Mouse (Mus musculus) neural tube, embryonic 12.5 days (tissue): ENCODE results near the gene Hist1h3d. TPM values are rescaled to one million over a fixed set of nuclear protein-coding genes. Genes with fewer than 3 reads are reported as not detected.
"Not testable (repeated sequence)": the region's sequence is repeated elsewhere in the genome, so short reads cannot be mapped to it uniquely, and the experiment has no call there.

ENCODE experiments used
- ATAC-seq: fragments of 200-750 bp; cut with Nextera tagmentation; 2 replicates; pipeline ENCODE4 v1.8.0; 2017; ENCODE audit warnings: low read depth, mild to moderate bottlenecking, moderate TSS enrichment, moderate library complexity; ENCODE audit not compliant: low FRiP score
- H3K27ac ChIP-seq: fragments of 300-500 bp; sonication (generic); 2 replicates; pipeline ENCODE4 v1.5.1; 2016
- H3K27me3 ChIP-seq: fragments of 300-500 bp; sonication (generic); replicated peaks from 2 replicates; pipeline ENCODE4 v1.6.1; 2016; ENCODE audit warnings: mild to moderate bottlenecking
- H3K36me3 ChIP-seq: fragments of 300-500 bp; sonication (generic); 2 replicates; pipeline ENCODE4 v1.6.1; 2016; ENCODE audit warnings: mild to moderate bottlenecking
- H3K4me1 ChIP-seq: fragments of 300-500 bp; sonication (generic); 2 replicates; pipeline ENCODE4 v1.6.1; 2016
- H3K4me2 ChIP-seq: fragments of 300-500 bp; sonication (generic); replicated peaks from 2 replicates; pipeline ENCODE4 v1.6.1; 2016; ENCODE audit warnings: mild to moderate bottlenecking
- H3K4me3 ChIP-seq: fragments of 300-500 bp; sonication (generic); 2 replicates; pipeline ENCODE4 v1.5.1; 2016
- H3K9ac ChIP-seq: fragments of 300-500 bp; sonication (generic); 2 replicates; pipeline ENCODE4 v1.6.1; 2016; ENCODE audit warnings: mild to moderate bottlenecking
- H3K9me3 ChIP-seq: fragments of 300-500 bp; sonication (generic); 2 replicates; pipeline ENCODE4 v1.6.1; 2016; ENCODE audit warnings: mild to moderate bottlenecking
- WGBS: fragments of 180-500 bp; shearing (Covaris S2); methylation state at CpG from one replicate; pipeline ENCODE4 v1.1.7; 2016; 5-methylcytosine and 5-hydroxymethylcytosine counted together
- polyA plus RNA-seq: library from polyadenylated mRNA; unstranded; fragments of >200 nt; fragmentation: Nextera tagmentation; extraction: Ambion mirVana; gene quantifications from 2 replicates; pipeline ENCODE4 v1.2.1, GENCODE M21; 2016

The Hist1h3d gene
- polyA plus RNA-seq, 1 experiment from 2014 or later, result 3.8 TPM

DNA sequence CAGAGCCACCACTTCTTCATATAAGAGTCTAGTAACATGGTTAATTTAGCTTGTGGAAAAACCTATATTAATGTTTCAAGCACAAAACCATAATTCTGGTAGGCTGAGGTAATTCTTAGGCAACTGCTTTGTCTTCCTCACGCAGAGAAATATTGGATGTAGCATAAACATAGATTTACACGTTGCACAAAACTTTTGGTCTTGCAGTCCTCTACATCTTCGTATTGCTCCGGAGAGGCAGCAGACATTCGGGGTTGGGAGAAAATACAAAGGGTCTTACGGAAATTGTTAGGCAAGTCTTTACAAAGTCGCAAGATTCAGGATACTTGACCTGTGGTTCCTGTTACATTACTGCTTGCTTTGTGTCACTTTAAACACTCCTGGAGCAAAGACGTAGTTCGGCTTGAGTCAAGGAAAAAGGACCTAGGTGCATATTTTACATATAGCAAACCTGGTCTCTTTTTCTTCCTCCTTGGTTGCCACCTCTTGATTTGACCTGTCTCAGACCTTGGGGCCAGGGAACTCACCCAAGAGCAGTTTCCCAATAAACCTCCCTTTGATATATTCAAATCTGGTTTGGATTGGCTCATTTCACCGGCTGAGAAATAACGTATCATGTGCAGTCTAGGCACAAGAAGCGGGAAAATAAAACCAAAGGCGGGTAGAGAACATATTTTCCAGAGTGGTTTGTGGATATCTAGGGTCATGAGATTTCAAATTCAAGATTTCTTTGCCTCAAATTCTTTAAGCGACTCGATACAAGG is 41.0 kb upstream of the Hist1h3d start:
- peak overlapping the region; percentile 64 for H3K27ac ChIP-seq
- no peaks in the 10 kb centered on the region for H3K9me3 ChIP-seq
- H3K9ac ChIP-seq, result peak overlapping the region; percentile 57
- ATAC-seq, result no peak
- H3K4me2 ChIP-seq, result peak overlapping the region; percentile 70
- H3K4me3 ChIP-seq, result peak overlapping the region; percentile 46
- H3K4me1 ChIP-seq, result peaks cover 22% of the 10 kb centered on the region
- WGBS, result under 1% methylated on average over 15 of the region's 15 CpGs
- H3K36me3 ChIP-seq, result no peaks in the 10 kb centered on the region
- no peaks in the 10 kb centered on the region for H3K27me3 ChIP-seq

DNA sequence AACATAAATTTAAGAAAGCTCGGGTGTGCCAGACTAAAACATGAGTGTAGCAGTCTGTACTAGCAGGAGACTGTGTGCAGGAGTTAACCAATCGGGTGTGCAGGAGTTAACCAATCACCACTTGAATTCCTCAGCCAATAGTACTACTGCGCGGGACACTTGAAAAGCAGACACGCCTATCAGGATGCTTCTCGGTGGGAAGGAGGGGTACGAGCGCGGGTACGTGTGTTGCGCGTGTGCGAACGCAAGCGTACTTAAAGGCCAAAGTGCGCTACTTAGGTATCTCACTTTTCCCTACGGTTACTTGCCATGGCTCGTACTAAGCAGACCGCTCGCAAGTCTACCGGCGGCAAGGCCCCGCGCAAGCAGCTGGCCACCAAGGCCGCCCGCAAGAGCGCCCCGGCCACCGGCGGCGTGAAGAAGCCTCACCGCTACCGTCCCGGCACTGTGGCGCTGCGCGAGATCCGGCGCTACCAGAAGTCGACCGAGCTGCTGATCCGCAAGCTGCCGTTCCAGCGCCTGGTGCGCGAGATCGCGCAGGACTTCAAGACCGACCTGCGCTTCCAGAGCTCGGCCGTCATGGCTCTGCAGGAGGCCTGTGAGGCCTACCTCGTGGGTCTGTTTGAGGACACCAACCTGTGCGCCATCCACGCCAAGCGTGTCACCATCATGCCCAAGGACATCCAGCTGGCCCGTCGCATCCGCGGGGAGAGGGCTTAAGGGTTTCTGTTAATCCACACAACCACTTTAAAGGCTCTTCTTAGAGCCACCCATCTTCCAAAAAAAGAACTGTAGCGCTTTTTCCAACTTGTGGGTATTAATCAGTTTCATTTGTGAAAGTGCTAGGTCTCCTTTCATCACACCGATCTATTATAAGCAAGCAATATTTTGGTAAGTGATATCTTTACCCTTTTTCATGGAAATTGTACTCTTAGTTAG is 40.2 kb upstream of the Hist1h3d start, which contains the start of gene Hist1h3g:
Gene Hist1h3g, plus strand, starts transcription at position 286 of the 939 bp plus-strand sequence.
- not testable (repeated sequence) for H3K9me3 ChIP-seq, H3K36me3 ChIP-seq, H3K27me3 ChIP-seq
- Histone ChIP-seq H3K4me3 (peak within 1 kb of the TSS; percentile 46), H3K27ac (peak within 1 kb of the TSS; percentile 64), H3K9ac (peak within 1 kb of the TSS; percentile 62), H3K4me2 (peak within 1 kb of the TSS; percentile 70), H3K4me1 (peaks cover 22% of the 10 kb centered on the region)
- under 1% methylated on average over 58 of the region's 62 CpGs for WGBS
- ATAC-seq, result peak; percentile 86

DNA sequence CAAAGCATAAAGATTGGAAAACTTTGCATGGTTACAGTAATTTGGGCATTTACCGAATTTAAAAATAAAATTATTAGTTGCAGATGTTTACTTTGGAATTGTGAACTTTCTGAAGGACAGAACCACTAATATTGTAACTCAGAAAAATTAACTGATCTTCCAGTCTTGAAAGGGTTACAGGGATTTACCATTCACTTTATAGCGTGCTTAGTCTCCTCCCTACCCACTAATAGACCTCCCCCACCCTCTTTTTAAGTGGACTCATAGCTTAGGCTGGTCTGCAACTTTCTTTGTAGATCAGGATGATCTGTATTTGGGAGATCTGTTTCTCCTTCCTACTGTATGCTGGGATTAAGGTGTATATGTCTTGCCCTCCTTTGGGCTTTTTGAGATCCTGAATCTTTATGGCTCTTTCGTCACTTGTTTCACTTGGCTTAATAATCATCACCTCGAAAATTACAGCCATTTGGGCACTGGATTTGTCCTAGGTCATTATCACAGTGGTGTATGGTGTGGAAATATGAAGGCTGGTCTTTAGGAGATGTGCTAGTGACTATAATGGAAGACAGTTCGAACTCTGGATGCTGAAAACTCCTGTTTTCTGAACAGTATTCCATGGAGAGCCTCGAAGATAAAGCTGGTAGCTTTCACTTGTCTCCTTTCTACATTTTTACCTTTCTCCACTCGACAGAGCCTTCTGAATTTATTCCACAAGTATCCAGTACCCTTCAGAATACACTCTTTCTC is 39.3 kb upstream of the Hist1h3d start:
- H3K27me3 ChIP-seq, result no peaks in the 10 kb centered on the region
- no peaks in the 10 kb centered on the region for H3K9me3 ChIP-seq
- H3K4me1 ChIP-seq, result peaks cover 22% of the 10 kb centered on the region
- peak overlapping the region; percentile 70 for H3K4me2 ChIP-seq
- no peak for ATAC-seq
- peak overlapping the region; percentile 31 for H3K4me3 ChIP-seq
- H3K27ac ChIP-seq, result no peak overlapping the region
- H3K36me3 ChIP-seq, result no peaks in the 10 kb centered on the region
- H3K9ac ChIP-seq, result peak overlapping the region; percentile 62
- 18% methylated on average over 7 of the region's 7 CpGs for WGBS

DNA sequence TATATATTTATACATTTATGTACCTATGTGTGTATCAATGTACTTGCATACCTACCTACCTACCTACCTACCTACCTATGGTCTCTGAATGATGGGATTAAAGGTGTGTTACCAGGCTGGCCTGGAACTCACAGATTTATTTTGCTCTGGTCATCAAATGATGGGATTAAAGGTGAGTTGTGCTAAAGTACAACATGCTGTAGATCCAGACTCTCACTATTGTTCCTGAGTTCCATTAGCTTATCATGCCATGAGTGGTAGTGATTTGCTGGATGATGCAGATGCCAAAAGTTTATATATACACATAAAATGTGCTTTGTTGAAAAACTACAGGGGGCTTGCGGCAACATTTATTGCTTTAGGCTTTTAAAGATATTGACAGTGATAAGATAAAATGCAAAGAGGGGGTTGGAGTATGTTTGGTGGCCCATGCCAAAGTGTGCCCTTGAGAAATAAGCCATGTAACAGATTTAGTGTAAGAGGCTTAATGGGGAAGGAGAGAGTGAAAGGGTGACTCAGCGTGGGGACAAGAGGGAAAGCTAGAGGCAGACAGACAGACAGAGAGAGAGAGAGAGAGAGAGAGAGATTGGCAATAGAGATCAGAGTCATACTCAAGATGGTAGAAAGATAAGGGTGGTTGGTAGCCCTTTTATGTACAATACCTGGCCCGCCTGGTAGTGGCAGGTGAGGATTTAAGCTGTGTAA is 38.4 kb upstream of the Hist1h3d start:
- H3K4me3 ChIP-seq, result no peak overlapping the region
- H3K9ac ChIP-seq, result no peak overlapping the region
- H3K9me3 ChIP-seq, result no peaks in the 10 kb centered on the region
- H3K4me2 ChIP-seq, result peak overlapping the region; percentile 70
- no peaks in the 10 kb centered on the region for H3K27me3 ChIP-seq
- WGBS, result 77% methylated on average over 3 of the region's 3 CpGs
- no peaks in the 10 kb centered on the region for H3K36me3 ChIP-seq
- no peak overlapping the region for H3K27ac ChIP-seq
- no peak for ATAC-seq
- peaks cover 22% of the 10 kb centered on the region for H3K4me1 ChIP-seq

DNA sequence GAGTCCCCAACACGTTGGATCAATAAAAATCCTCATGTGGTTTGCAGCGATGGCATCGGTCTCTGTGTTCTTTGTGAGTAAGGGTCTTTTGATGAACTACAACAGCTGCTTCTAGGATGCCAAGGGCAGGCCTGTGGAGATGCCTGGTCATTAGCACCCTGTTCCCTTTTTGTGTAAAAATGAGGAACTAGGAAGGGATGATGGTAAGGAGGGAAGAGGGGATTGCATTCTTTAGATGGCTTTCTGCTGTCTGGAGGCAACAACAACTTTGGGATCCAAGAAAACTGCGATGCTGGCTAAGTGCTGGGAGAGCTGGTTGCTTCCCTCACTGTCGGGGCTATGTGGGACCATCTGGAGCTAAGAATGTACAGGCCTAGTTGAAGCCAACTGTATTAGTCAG is 37.3 kb upstream of the Hist1h3d start:
- Histone ChIP-seq H3K27ac (no peak overlapping the region), H3K9ac (no peak overlapping the region)
- no peak for ATAC-seq

DNA sequence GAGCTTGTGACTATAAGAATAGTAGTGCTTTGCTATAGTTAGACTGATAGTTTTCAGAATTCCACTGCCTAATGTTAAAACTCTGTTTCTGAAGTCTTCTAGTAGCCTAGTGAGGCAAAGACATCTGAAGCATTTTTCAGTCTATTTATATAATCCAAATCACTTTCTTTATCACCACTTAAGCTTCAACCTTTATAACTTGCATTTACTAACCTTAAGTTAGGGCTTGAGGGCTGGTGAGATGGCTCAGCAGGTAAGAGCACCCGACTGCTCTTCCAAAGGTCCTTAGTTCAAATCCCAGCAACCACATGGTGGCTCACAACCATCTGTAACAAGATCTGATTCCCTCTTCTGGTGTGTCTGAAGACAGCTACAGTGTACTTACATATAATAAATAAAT is 35.7 kb upstream of the Hist1h3d start:
- not testable (repeated sequence) for H3K9ac ChIP-seq, H3K36me3 ChIP-seq, ATAC-seq, H3K9me3 ChIP-seq, H3K4me3 ChIP-seq, H3K4me2 ChIP-seq, H3K27ac ChIP-seq, H3K27me3 ChIP-seq, H3K4me1 ChIP-seq
- 79% methylated on average over 1 of the region's 1 CpGs for whole genome bisulfite sequencing

More for the DNA sequence above, 37.3 kb upstream of the Hist1h3d start:
- Histone ChIP-seq H3K4me1 (peaks cover 11% of the 10 kb centered on the region), H3K4me3 (no peak overlapping the region), H3K4me2 (no peak overlapping the region), H3K9me3 (no peaks in the 10 kb centered on the region), H3K36me3 (no peaks in the 10 kb centered on the region), H3K27me3 (no peaks in the 10 kb centered on the region)
- whole genome bisulfite sequencing, result 70% methylated on average over 5 of the region's 5 CpGs

DNA sequence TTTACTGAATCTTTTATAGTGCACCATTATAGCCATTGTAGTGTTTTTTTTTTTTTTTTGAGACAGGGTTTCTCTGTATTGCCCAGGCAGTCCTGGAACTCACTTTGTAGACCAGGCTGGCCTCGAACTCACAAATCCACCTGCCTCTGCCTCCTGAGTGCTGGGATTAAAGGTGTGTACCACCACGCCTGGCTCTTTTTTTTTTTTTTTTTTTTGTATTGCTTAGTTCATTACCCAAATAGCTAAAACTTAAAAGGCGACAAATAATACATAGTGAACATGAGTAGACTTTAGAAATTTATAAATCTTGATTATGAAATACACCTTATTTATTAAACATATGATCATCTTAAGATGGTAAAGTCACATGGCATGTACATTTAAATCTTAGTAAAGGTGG is 34.1 kb upstream of the Hist1h3d start:
- Histone ChIP-seq H3K36me3 (no peaks in the 10 kb centered on the region), H3K27ac (no peak overlapping the region), H3K9me3 (no peaks in the 10 kb centered on the region), H3K4me1 (peaks cover under 1% of the 10 kb centered on the region), H3K4me2 (no peak overlapping the region), H3K9ac (no peak overlapping the region), H3K27me3 (no peaks in the 10 kb centered on the region), H3K4me3 (no peak overlapping the region)
- ATAC-seq, result no peak
- WGBS, result 81% methylated on average over 3 of the region's 3 CpGs

DNA sequence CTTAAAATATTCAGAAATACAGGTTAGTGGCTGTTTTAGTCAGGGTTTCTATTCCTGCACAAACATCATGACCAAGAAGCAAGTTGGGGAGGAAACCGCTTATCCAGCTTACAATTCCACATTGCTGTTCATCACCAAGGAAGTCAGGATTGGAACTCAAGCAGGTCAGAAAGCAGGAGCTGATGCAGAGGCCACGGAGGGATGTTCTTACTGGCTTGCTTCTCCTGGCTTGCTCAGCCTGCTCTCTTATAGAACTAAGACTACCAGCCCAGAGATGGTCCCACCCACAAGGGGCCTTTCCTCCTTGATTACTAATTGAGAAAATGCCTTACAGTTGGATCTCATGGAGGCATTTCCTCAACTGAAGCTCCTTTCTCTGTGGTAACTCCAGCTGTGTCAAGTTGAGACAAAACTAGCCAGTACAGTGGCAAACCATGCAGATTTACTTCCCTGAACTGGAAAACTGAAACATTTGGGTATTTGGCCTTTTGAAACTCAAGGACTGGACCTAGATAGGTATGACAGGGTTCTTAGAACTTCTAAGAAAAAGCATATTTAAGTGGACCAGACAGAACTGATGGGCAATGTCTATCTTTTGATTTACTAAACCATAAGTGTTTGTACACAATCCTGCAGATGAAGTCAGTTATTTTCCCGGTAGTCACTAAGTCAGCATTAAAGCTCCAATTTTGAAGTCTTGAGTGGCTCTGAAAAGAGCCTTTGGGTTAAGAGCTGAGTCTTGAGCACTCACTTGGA is 33.2 kb upstream of the Hist1h3d start:
- H3K36me3 ChIP-seq, H3K4me1 ChIP-seq, H3K27ac ChIP-seq, H3K9me3 ChIP-seq, H3K27me3 ChIP-seq, ATAC-seq: not testable (repeated sequence)
- Histone ChIP-seq H3K4me3 (peak overlapping the region; percentile 42), H3K4me2 (peak overlapping the region; percentile 68), H3K9ac (peak overlapping the region; percentile 56)
- WGBS, result 6% methylated on average over 3 of the region's 3 CpGs

DNA sequence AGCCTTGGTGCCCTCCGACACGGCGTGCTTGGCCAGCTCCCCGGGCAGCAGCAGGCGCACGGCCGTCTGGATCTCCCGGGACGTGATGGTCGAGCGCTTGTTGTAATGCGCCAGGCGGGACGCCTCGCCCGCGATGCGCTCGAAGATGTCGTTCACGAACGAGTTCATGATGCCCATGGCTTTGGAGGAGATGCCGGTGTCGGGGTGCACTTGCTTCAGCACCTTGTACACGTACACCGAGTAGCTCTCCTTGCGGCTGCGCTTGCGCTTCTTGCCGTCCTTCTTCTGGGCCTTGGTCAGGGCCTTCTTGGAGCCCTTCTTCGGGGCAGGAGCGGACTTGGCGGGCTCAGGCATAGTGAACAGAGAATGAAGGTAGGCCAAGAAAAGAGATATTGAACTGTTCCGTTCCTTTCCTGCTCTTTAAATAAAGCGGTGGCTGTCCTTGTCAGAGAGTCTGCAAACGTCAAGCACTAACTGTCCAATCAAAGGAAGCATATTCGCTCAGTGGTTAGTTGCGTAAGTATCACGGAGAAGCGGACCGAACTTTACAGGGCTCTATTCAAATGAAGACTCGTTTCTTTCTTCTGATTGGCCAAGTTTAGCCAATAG is 32.5 kb upstream of the Hist1h3d start, which contains the start of gene Hist1h2bh:
Gene Hist1h2bh, minus strand, starts transcription at position 394 of the 609 bp plus-strand sequence.
- H3K9me3 ChIP-seq, H3K27me3 ChIP-seq, H3K36me3 ChIP-seq, H3K4me1 ChIP-seq: not testable (repeated sequence)
- Histone ChIP-seq H3K27ac (peak within 1 kb of the TSS; percentile 57; the same call in 1 of the 2 replicates), H3K9ac (peak within 1 kb of the TSS; percentile 56), H3K4me3 (peak within 1 kb of the TSS; percentile 48), H3K4me2 (peak within 1 kb of the TSS; percentile 68)
- WGBS, result under 1% methylated on average over 42 of the region's 42 CpGs
- ATAC-seq, result peak; percentile 91

DNA sequence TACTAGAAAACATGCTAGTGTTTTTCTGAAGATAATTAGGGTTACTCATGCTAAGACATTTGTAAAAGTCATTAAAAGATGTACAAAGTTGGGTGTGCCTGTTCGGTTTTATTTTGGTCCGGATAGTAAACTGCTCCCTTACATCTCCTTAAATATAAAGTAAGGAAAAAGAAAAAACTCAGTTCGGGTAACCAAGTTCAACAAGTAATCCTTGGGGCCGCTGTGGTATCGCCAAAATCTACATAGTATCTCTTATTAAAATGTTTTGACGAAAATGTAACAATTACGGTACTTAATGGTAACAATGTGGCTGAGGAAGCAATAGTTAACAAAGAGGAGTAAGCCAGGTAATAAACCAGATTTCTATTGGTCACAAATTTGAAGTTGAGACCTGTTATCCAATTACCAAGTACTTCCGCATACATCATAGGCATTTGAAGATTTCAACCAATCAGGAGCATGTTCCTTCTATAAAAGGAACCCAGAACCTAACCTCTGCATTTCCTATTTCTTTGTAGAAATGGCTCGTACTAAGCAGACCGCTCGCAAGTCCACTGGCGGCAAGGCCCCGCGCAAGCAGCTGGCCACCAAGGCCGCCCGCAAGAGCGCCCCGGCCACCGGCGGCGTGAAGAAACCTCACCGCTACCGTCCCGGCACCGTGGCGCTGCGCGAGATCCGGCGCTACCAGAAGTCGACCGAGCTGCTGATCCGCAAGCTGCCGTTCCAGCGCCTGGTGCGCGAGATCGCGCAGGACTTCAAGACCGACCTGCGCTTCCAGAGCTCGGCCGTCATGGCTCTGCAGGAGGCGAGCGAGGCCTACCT is 31.4 kb upstream of the Hist1h3d start, which contains the start of gene Hist1h3f:
Gene Hist1h3f, plus strand, starts transcription at position 88 of the 822 bp plus-strand sequence.
- H3K9ac ChIP-seq, result peak within 1 kb of the TSS; percentile 61
- under 1% methylated on average over 25 of the region's 45 CpGs for WGBS
- peak within 1 kb of the TSS; percentile 68 for H3K4me2 ChIP-seq
- no peaks in the 10 kb centered on the region for H3K36me3 ChIP-seq
- no peaks in the 10 kb centered on the region for H3K27me3 ChIP-seq
- peak within 1 kb of the TSS; percentile 48 for H3K4me3 ChIP-seq
- no peaks in the 10 kb centered on the region for H3K4me1 ChIP-seq
- H3K9me3 ChIP-seq, result no peaks in the 10 kb centered on the region
- ATAC-seq, result peak; percentile 94
- peak within 1 kb of the TSS; percentile 81 for H3K27ac ChIP-seq
